Comparison of ENCODE assay signal across 9 mouse cellular contexts in the genomic region with DNA sequence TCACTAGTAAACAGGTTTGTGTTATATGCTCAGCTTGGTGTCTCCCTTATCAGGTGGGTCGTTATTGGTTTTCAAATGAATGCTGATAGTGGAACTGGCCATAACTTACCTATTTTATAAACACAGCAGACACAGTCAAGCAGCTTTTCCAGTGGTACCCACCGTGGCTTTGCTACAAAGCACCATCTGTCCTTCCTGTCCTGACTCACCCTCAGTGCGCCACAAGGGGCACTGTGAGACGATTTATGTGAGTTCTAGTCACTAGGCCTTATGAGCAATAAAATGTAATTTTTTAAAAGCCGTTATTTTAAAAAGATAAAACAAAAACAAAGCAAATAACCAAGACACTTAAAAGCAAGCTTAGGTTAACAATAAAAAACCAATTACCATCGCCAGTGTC. TPM values are rescaled to one million over a fixed set of nuclear protein-coding genes. Genes with fewer than 3 reads are reported as not detected.
DNase-seq lines count a peak whose midpoint lies in the region; ATAC-seq and TF ChIP-seq lines count a peak whose summit lies in the region.
"Had no signal": no experiment of that assay in that cellular context is flagged by ENCODE, and none has a peak within 500 bp of the region (broad histone marks: within the 10 kb centered on the region; RNA-seq: fewer than 3 reads in every experiment).

No protein-coding gene starts in this region.

- H3K27me3 ChIP-seq in hindbrain, embryonic 11.5 days (ENCODE audit: control insufficient read depth, insufficient read depth, low read length), result no peaks in the 10 kb centered on the region
- H3K27me3 ChIP-seq in hindbrain, embryonic 12.5 days, result no peaks in the 10 kb centered on the region
- H3K27me3 ChIP-seq in midbrain, postnatal 0 days (ENCODE audit: insufficient read depth, low read length), result no peaks in the 10 kb centered on the region
- H3K27me3 ChIP-seq in midbrain, embryonic 15.5 days (replicated peaks), result no peaks in the 10 kb centered on the region
- no peaks in the 10 kb centered on the region for H3K27me3 ChIP-seq in stomach, postnatal 0 days (ENCODE audit: control insufficient read depth, insufficient read depth, low read length)
- H3K27me3 ChIP-seq: forebrain, embryonic 15.5 days; limb, embryonic 15.5 days had no signal

- H3K4me3 ChIP-seq in hindbrain, embryonic 11.5 days (ENCODE audit: low read depth, low read length), result no peak overlapping the region
- H3K4me3 ChIP-seq in hindbrain, embryonic 12.5 days, result no peak overlapping the region
- no peak overlapping the region for H3K4me3 ChIP-seq in midbrain, postnatal 0 days (ENCODE audit: low read depth, low read length)
- H3K4me3 ChIP-seq in midbrain, embryonic 15.5 days, result no peak overlapping the region
- no peak overlapping the region for H3K4me3 ChIP-seq in bone marrow, adult 2 months (replicated peaks; ENCODE audit: control insufficient read depth, low read depth, low read length)
- no peak overlapping the region for H3K4me3 ChIP-seq in stomach, postnatal 0 days (ENCODE audit: low read depth, low read length)
- H3K4me3 ChIP-seq: forebrain, embryonic 15.5 days; limb, embryonic 15.5 days had no signal

- peak; percentile 65 for TF ChIP-seq CTCF in midbrain, postnatal 0 days (IDR thresholded peaks at IDR 0.05)
- TF ChIP-seq CTCF in bone marrow, adult 2 months (IDR thresholded peaks at IDR 0.05; ENCODE audit: control insufficient read depth, insufficient read depth, low read length), result peak; percentile 43; the same call in 1 of the 2 replicates
- TF ChIP-seq CTCF in stomach, postnatal 0 days (IDR thresholded peaks at IDR 0.05; ENCODE audit: low read depth), result peak; percentile 55

- ATAC-seq in hindbrain, embryonic 11.5 days (ENCODE audit: low FRiP score), result no peak
- no peak for ATAC-seq in hindbrain, embryonic 12.5 days (ENCODE audit: low FRiP score)
- no peak for ATAC-seq in midbrain, postnatal 0 days (ENCODE audit: low FRiP score)
- ATAC-seq in midbrain, embryonic 15.5 days (replicated peaks), result no peak
- ATAC-seq in stomach, postnatal 0 days (ENCODE audit: low FRiP score, low TSS enrichment), result no peak
- ATAC-seq: forebrain, embryonic 15.5 days had no signal

- no peaks in the 10 kb centered on the region for H3K9me3 ChIP-seq in hindbrain, embryonic 11.5 days (ENCODE audit: control insufficient read depth, low read length)
- no peaks in the 10 kb centered on the region for H3K9me3 ChIP-seq in hindbrain, embryonic 12.5 days (replicated peaks)
- H3K9me3 ChIP-seq in midbrain, postnatal 0 days (ENCODE audit: low read length), result no peaks in the 10 kb centered on the region
- no peaks in the 10 kb centered on the region for H3K9me3 ChIP-seq in midbrain, embryonic 15.5 days
- no peaks in the 10 kb centered on the region for H3K9me3 ChIP-seq in stomach, postnatal 0 days (ENCODE audit: control insufficient read depth, low read length)
- H3K9me3 ChIP-seq: forebrain, embryonic 15.5 days; limb, embryonic 15.5 days had no signal

- no peak overlapping the region for H3K27ac ChIP-seq in hindbrain, embryonic 11.5 days (ENCODE audit: low read depth, low read length)
- no peak overlapping the region for H3K27ac ChIP-seq in hindbrain, embryonic 12.5 days
- no peak overlapping the region for H3K27ac ChIP-seq in midbrain, postnatal 0 days (ENCODE audit: low read depth, low read length)
- H3K27ac ChIP-seq in midbrain, embryonic 15.5 days, result no peak overlapping the region
- H3K27ac ChIP-seq in bone marrow, adult 2 months (ENCODE audit: control insufficient read depth, insufficient read depth, low read depth, low read length, poor library complexity), result no peak overlapping the region
- no peak overlapping the region for H3K27ac ChIP-seq in stomach, postnatal 0 days (replicated peaks)
- H3K27ac ChIP-seq: forebrain, embryonic 15.5 days; limb, embryonic 15.5 days had no signal

- H3K36me3 ChIP-seq in hindbrain, embryonic 11.5 days (ENCODE audit: control insufficient read depth, insufficient read depth, low read length), result no peaks in the 10 kb centered on the region
- H3K36me3 ChIP-seq in hindbrain, embryonic 12.5 days, result no peaks in the 10 kb centered on the region
- no peaks in the 10 kb centered on the region for H3K36me3 ChIP-seq in midbrain, postnatal 0 days (ENCODE audit: insufficient read depth, low read length)
- H3K36me3 ChIP-seq in midbrain, embryonic 15.5 days (replicated peaks), result no peaks in the 10 kb centered on the region
- no peaks in the 10 kb centered on the region for H3K36me3 ChIP-seq in stomach, postnatal 0 days (ENCODE audit: control insufficient read depth, insufficient read depth, low read length)
- H3K36me3 ChIP-seq: forebrain, embryonic 15.5 days; limb, embryonic 15.5 days had no signal

- H3K4me1 ChIP-seq in hindbrain, embryonic 11.5 days (replicated peaks; ENCODE audit: control insufficient read depth, insufficient read depth, low read length), result no peaks in the 10 kb centered on the region
- H3K4me1 ChIP-seq in hindbrain, embryonic 12.5 days, result 0 out of 2 replicates have a peak, but pooled peaks cover 2% of the 10 kb centered on the region
- peaks cover 2% of the 10 kb centered on the region; the same call in 1 of the 2 replicates for H3K4me1 ChIP-seq in midbrain, postnatal 0 days (ENCODE audit: insufficient read depth, low read length)
- peaks cover 6% of the 10 kb centered on the region for H3K4me1 ChIP-seq in midbrain, embryonic 15.5 days
- peaks cover 1% of the 10 kb centered on the region; the same call in 1 of the 2 replicates for H3K4me1 ChIP-seq in bone marrow, adult 2 months (ENCODE audit: control insufficient read depth, insufficient read depth, low read length)
- no peaks in the 10 kb centered on the region for H3K4me1 ChIP-seq in stomach, postnatal 0 days (replicated peaks; ENCODE audit: control insufficient read depth, insufficient read depth)

- 60% methylated on average over 6 of the region's 6 CpGs for WGBS in hindbrain, embryonic 11.5 days
- WGBS in hindbrain, embryonic 12.5 days, result 54% methylated on average over 6 of the region's 6 CpGs
- WGBS in midbrain, postnatal 0 days, result 50% methylated on average over 6 of the region's 6 CpGs
- WGBS in midbrain, embryonic 15.5 days, result 51% methylated on average over 6 of the region's 6 CpGs
- WGBS in bone marrow, adult 2 months, result 44% methylated on average over 6 of the region's 6 CpGs
- WGBS in stomach, postnatal 0 days, result 50% methylated on average over 6 of the region's 6 CpGs

- TF ChIP-seq EP300 in stomach, postnatal 0 days (optimal IDR thresholded peaks at IDR 0.05), result no peak

- H3K9ac ChIP-seq in hindbrain, embryonic 11.5 days (ENCODE audit: low read depth, low read length), result no peak overlapping the region
- H3K9ac ChIP-seq in hindbrain, embryonic 12.5 days, result no peak overlapping the region
- no peak overlapping the region for H3K9ac ChIP-seq in midbrain, postnatal 0 days (replicated peaks; ENCODE audit: low read length, poor library complexity, severe bottlenecking)
- H3K9ac ChIP-seq in midbrain, embryonic 15.5 days, result no peak overlapping the region
- H3K9ac ChIP-seq in stomach, postnatal 0 days (ENCODE audit: low read length), result no peak overlapping the region
- H3K9ac ChIP-seq: forebrain, embryonic 15.5 days; limb, embryonic 15.5 days had no signal

- peak; percentile 40 for DNase-seq in hindbrain, embryonic 11.5 days (ENCODE audit: low spot score)
- peak; percentile 51 for DNase-seq in midbrain, postnatal 0 days (ENCODE audit: low spot score)
- DNase-seq in stomach, postnatal 0 days (ENCODE audit: low spot score), result no peak
- no peak for DNase-seq in spleen, postnatal 36 days (ENCODE audit: low spot score in 2 of 2)

- H3K4me2 ChIP-seq in hindbrain, embryonic 11.5 days (replicated peaks; ENCODE audit: low read depth, low read length), result no peak overlapping the region
- H3K4me2 ChIP-seq in hindbrain, embryonic 12.5 days (replicated peaks), result no peak overlapping the region
- no peak overlapping the region for H3K4me2 ChIP-seq in midbrain, postnatal 0 days (ENCODE audit: low read depth, low read length, poor library complexity, severe bottlenecking)
- H3K4me2 ChIP-seq in midbrain, embryonic 15.5 days, result no peak overlapping the region
- no peak overlapping the region for H3K4me2 ChIP-seq in stomach, postnatal 0 days (replicated peaks; ENCODE audit: low read depth)
- H3K4me2 ChIP-seq: forebrain, embryonic 15.5 days; limb, embryonic 15.5 days had no signal

- no peak for TF ChIP-seq POLR2A in bone marrow, adult 2 months (IDR thresholded peaks at IDR 0.05; ENCODE audit: borderline replicate concordance, control insufficient read depth, low read depth, low read length)

RNA-seq across cellular contexts. Expression of gene Tmem144, which starts 13.8 kb away (rescaled TPM):
- polyA plus RNA-seq in hindbrain, embryonic 11.5 days (2014; fragmentation: Nextera tagmentation; extraction: Ambion mirVana), result 3.1 and 4.6 TPM in 2 replicates
- polyA plus RNA-seq in hindbrain, embryonic 12.5 days (2016; fragmentation: Nextera tagmentation; extraction: Ambion mirVana), result 2.0 and 3.3 TPM in 2 replicates
- 1.2 and 1.9 TPM in 2 replicates for total RNA-seq in midbrain, postnatal 0 days (2014; rRNA removed)
- polyA plus RNA-seq in midbrain, postnatal 0 days (2015; fragmentation: Nextera tagmentation; extraction: Ambion mirVana), result 1.8 and 2.4 TPM in 2 replicates
- 0.87 and 0.96 TPM in 2 replicates for polyA plus RNA-seq in midbrain, embryonic 15.5 days (2015; fragmentation: Nextera tagmentation; extraction: Ambion mirVana)
- polyA plus RNA-seq in bone marrow, adult 2 months (2011; ENCODE audit: insufficient read depth, insufficient read length, low replicate concordance, missing spikeins), result not detected in 2 replicates
- polyA plus RNA-seq in stomach, postnatal 0 days (2015; fragmentation: Nextera tagmentation; extraction: Ambion mirVana), result 1.7 and 2.2 TPM in 2 replicates

RNA-seq across cellular contexts. Expression of gene Fam198b, which starts 45.6 kb away (rescaled TPM):
- polyA plus RNA-seq in hindbrain, embryonic 11.5 days (2014; fragmentation: Nextera tagmentation; extraction: Ambion mirVana), result 3.1 and 3.6 TPM in 2 replicates
- polyA plus RNA-seq in hindbrain, embryonic 12.5 days (2016; fragmentation: Nextera tagmentation; extraction: Ambion mirVana), result 5.1 and 5.3 TPM in 2 replicates
- 0.94 and 1.3 TPM in 2 replicates for total RNA-seq in midbrain, postnatal 0 days (2014; rRNA removed)
- 0.65 and 1.3 TPM in 2 replicates for polyA plus RNA-seq in midbrain, postnatal 0 days (2015; fragmentation: Nextera tagmentation; extraction: Ambion mirVana)
- polyA plus RNA-seq in midbrain, embryonic 15.5 days (2015; fragmentation: Nextera tagmentation; extraction: Ambion mirVana), result 1.3 and 1.6 TPM in 2 replicates
- polyA plus RNA-seq in bone marrow, adult 2 months (2011; ENCODE audit: insufficient read depth, insufficient read length, low replicate concordance, missing spikeins), result 0.23 and 1.0 TPM in 2 replicates
- polyA plus RNA-seq in stomach, postnatal 0 days (2015; fragmentation: Nextera tagmentation; extraction: Ambion mirVana), result 7.9 and 8.6 TPM in 2 replicates

Comparison
In these comparisons a context has a peak if more than half of its experiments do, and no peak if none do; other contexts are left out.
1. DNase-seq: peak in hindbrain, embryonic 11.5 days (single experiment) and midbrain, postnatal 0 days (single experiment); none in stomach, postnatal 0 days (single experiment) and spleen, postnatal 36 days (0 of 2).
2. Peak in every context shown above with its lines, with median percentiles within 50 percentile points of each other: CTCF ChIP-seq.